Mouse (Mus musculus) embryo, embryonic 9.5 days (tissue): ENCODE data around the gene Laptm4a.
A peak's percentile ranks its signal among the peaks of the same experiment; 100 is the strongest.

Experiments used
- DNase-seq: peaks from one replicate; pipeline ENCODE4 v3.0.0-alpha.2; 2017; ENCODE audit errors: extremely low spot score

Gene Laptm4a

DNA sequence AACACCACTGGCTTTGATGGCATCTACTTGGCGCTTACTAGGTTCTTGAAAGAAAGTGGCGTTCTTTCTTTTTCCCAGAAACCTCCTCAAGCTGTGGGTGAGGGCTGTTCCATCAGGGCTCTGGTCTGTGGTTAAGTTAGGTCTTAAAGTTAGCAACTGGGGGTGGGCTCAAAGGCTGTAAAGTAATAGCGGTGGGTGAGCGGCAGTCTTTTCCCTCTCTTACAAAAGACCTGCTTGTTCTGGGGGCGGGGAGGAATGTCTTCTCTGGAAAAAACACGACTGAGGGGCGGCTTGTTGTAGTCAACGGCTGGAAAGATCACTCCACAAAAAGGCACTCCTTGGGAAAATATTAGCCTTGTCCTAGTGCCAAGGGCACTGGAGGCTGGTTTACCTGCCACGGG is 32.7 kb downstream of the Laptm4a start:
- no peak for DNase-seq

DNA sequence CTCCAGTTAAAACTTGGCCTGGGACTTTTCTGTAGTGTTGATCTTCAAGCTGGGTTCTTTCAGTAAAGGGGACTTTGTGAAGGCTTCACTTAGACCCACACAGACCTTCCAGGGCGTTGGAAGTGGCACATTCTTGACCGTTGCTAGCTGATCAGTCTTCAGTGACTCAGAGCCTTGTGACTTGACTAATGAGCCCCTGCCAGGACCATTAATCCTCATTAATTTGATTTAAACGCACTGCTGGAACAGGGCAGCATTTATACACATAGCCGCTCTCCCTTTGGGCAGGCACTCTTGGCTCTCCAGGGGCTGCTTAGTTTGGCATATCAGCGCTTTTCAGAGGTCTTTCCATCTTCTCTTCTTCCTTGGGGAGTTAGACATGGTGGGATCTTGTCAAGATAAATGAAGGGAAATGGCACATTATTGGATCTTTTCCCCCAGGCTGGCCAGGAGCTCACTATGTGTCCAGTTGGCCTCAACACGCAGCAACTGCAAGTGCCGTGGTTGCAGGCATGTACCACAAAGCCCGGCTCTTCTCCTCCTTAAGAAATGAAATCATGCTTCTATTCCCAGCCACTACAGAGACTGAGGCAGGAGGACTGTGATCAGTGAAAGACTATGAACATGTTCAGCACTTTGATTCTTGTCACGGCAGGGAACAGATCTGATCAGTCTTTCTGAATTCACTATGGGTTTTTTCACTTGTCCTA is 40.3 kb downstream of the Laptm4a start:
- DNase-seq, result no peak

DNA sequence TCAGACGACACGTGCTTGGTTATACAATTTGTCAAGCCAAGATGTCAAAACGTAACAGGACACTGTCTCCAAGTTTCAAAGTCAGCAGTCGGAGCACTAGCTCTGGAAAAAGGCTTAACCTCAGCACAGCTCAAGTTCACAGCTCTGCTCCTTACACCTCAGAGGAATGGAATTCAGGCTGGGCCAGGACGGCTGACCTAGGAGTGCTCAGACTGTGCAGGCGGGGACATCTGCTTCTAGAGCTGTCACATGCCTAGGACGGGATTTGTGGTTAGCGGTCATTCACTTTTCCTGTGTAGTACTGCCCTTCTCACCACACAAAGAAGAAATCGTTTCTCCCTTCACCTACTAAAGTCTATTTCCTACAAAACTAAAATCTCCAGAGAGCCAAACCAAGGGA is 48.4 kb downstream of the Laptm4a start:
- DNase-seq, result peak; percentile 39

DNA sequence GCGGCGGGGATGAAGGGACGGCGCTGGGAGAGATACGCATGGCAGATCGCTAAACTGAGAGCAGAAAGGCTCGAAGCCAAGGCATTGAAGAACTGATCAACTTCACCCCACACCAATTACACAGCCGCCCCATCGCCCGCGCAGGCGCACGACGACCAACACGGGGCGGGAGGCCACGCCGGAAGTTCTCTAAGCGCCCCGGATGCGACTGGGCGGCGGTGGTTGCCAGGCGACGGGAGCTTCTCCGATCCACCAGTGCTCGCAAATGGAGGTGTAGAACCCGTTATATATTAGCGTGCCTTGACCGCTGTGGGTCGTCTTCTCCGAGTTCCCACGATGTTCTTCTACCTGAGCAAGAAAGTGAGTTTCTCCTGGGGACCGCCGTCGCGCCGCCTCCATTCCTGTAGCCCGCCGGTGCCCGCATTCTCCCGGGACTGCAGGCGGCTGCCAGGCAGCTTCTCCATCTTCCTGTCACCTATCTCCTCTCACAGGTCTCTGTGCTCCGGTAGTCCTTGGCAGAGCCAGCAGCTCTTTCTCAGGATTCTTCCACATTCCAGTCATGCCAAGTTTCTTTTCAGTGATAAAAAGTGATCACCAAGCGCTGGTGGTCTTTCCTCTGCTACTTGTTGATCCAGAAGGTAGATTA is 52.5 kb downstream of the Laptm4a start, which contains the start of gene Wdr35:
Gene Wdr35, plus strand, starts transcription at position 73 of the 646 bp plus-strand sequence.
- DNase-seq, result peak; percentile 87

DNA sequence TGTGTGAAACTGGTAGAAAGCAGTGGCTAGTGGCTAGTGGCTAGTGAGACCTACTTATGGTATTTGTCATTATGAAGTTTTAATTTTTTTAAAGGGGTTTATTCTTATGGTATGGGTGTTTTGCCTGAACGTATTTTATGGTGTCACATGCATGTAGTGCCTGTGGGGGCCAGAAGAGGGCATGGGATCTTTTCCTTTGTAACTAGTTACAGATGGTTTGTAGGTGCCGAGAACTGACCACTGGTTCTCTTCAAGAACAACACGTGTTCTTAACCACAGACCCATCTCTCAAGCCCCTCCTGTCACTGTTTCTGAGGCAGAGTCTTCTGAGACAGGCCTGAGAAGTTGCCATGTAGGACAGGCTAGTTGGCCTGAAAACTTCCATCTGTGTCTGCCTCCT is 53.6 kb downstream of the Laptm4a start:
- no peak for DNase-seq
